Mouse (Mus musculus) megakaryocyte progenitor cell, adult 5-6 weeks (primary cell): ENCODE results near the gene Ern1. TPM values are rescaled to one million over a fixed set of nuclear protein-coding genes. Genes with fewer than 3 reads are reported as not detected.
A peak's percentile ranks its signal among the peaks of the same experiment; 100 is the strongest.
"Not testable (repeated sequence)": the region's sequence is repeated elsewhere in the genome, so short reads cannot be mapped to it uniquely, and the experiment has no call there.

Experiments
- ATAC-seq: replicated peaks from 2 replicates; pipeline ENCODE4 v1.8.0; 2016; ENCODE audit warnings: mild to moderate bottlenecking, moderate TSS enrichment, inconsistent platforms; ENCODE audit not compliant: poor library complexity
- total RNA-seq, 2 experiments: library from RNA; stranded (forward) in 1 of 2; stranded (reverse) in 1 of 2; fragments of 157-497, 149-512 nt in 1 of 2; fragments of 200-1000 nt in 1 of 2; gene quantifications; 2 replicates each; pipeline versions ENCODE4 v1.2.3 to v1.2.4; 2015 to 2017

Gene Ern1
- total RNA-seq, 2 experiments from 2014 or later, result 45.6 to 58.6 TPM

DNA sequence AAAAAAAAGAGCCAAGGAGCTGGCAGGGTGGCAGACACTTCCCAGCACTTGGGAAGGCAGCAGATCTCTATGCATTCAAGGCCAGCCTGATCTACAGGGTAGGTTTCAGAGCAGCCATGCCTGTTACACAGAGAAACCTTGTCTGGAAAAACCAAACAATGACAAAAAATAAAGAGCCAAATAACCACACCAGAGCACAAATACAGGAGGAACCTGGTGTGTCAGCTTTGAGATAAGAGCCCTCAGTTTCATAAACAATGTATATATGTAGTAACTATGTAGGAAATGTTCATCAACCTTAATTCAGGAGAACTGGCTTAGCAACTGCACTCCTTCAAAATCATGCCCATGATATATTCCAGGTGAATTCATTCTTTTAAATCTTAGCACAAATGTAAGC is 16.5 kb upstream of the Ern1 start:
- ATAC-seq, result no peak

DNA sequence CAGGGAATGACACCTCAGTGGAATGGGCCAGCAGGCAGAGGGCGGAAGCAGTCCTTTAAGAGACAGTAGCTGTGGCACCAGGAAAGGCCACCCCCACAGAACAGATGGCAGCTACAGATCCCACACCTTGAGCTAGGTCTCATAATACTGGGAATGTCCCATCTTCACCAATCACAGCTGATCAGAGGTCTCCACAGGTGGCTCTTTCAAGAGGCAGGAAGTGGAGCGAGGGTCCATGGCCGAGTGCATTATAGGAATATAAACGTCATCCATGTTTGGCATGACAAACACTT is 15.7 kb upstream of the Ern1 start:
- no peak for ATAC-seq

- no peak for ATAC-seq
Observed at GRCm38 (mm10) chr11:106502631-106503424, 15.2 kb upstream of the Ern1 start.

GRCm38 (mm10) chr11:106502159-106502505 is 14.5 kb upstream of the Ern1 start:
- ATAC-seq, result no peak

DNA sequence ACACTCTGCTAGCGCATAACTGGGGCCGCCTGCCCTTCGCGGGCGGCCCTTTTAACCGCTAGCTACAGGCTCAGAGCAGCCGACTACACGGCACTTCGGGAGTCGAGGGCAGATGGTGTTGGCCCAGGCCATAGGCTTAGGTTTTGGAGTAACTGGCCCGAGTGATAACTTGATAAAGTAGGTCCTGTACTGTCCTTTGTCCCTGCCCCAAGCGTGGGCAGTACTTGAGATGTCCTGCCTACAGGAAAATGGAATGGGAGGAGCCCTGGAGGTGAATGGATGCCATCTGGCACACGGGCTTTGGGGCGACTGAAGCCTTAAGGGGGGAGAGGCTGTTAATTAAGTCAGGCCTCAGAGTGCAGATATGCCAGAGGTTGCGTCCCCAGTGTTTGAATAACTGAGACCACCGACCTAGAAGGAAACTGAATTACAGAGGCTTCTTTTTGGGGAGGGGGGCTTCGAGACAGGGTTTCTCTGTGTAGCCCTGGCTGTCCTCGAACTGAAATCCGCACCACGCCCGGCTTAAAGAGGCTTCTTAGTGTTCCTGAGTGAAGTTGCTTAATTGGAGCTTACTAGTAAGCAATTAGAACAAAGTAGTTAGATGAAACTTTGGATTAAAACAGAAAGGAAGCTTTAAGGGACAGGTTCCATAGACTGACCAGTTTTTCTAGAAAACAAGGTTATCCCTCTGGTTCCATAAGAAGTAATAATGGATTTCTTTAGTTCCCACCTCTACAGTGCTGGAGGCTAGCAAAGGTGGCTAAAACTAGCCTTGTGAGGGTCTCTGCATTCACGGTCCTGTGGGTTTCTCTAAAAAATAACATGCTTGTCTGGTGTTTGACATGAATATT is 13.9 kb upstream of the Ern1 start:
- peak; percentile 39 for ATAC-seq

DNA sequence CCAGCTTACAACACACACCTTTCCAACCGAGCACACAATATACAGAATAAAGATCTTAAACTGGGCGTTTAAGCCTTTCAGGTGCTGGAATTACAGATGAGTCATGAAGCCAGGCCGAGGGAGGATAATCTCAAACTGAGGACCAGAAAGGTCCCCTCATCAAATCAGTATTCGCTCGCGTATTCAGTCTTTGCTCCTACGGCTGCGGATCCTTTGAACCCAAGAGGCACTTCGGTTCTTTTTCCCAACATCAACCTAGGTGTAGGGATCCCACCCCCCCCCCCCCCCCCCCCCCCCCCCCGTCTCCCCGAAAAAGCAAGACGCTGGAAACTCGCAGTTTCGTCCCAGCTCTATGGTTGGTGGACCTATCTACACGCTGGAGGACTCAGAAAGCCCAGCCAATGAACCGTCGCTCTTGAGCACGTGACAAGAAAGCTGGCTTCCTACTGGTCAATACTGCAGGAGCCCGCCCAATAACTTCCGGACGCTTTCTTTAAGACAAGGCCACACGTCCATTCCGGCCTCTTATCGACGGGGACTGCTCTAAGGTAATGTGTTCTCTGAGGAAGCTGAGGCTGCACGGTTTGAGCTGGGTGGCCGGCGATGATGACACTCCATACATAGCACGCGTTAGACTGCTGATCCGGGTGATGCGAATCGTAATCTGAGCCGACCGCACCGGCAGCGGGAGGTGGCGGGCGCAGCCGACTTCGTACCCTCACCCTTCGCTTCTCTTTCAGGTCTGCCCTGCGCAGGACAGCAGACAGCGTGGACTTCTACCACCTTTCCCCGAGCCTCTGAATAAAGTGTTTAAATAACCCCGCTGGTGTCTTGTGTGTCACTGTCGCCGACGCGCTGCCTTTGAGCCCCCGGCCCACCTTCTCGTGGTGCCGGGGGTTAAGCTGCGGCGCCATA is 13.0 kb upstream of the Ern1 start:
- ATAC-seq, result peak; percentile 85

GRCm38 (mm10) chr11:106498739-106499379 is 11.2 kb upstream of the Ern1 start:
- ATAC-seq, result no peak

GRCm38 (mm10) chr11:106497926-106498325 is 10.3 kb upstream of the Ern1 start:
- ATAC-seq, result no peak

GRCm38 (mm10) chr11:106497009-106497408 is 9.4 kb upstream of the Ern1 start:
- not testable (repeated sequence) for ATAC-seq

GRCm38 (mm10) chr11:106492984-106493669 is 5.5 kb upstream of the Ern1 start:
- ATAC-seq, result no peak

DNA sequence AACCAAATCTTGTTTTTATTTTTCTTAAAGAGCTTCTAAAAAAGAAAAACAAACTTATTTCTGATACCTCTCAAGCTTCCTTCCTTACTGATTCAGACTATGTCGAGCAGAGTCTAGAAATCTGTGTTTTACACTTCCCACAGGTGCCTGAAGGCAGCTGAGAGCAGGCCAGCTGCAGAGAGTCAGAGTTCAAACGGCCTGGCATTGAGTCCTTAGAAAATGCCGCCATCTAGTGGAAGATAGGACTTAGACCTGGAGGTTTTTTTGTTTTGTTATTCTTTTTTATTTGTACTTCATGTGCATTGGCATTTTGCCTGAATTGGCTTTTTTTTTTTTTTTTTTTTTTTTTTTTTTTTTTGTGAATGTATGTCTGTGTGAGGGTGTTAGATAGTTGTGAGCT is 3.7 kb upstream of the Ern1 start:
- peak; percentile 57 for ATAC-seq

DNA sequence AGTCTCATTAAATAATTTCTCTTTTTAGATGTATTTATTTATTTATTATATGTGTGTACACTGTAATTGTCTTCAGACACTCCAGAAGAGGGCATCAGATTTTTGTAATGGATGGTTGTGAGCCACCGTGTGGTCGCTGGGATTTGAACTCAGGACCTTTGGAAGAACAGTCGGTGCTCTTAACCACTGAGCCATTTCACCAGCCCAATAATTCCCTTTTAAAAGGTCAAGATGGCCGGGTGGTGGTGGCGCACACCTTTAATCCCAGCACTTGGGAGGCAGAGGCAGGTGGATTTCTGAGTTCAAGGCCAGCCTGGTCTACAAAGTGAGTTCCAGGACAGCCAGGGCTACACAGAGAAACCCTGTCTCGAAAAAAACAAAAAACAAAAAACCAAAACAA is 2.9 kb upstream of the Ern1 start:
- ATAC-seq, result not testable (repeated sequence)

DNA sequence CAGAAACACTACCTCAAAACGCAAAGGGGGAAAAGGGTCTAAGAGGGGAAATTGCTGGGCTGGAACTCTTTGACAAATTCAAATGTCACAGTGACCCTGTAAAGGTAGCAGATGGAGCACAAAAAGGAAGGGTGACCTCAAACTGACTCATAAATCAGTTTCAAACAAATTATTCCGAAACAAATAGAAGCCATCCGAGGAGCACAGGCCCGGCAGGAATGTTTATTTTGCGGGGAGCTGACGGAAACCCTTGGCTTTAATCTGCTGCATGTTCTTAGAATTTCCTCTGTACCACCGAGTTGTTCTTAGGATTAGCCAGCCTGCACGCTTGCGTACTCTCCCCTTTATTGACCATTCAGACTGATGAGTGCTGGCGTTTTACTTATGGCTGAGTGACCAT is 2.4 kb upstream of the Ern1 start:
- ATAC-seq, result no peak

GRCm38 (mm10) chr11:106489036-106489693 is 1.5 kb upstream of the Ern1 start:
- no peak for ATAC-seq

DNA sequence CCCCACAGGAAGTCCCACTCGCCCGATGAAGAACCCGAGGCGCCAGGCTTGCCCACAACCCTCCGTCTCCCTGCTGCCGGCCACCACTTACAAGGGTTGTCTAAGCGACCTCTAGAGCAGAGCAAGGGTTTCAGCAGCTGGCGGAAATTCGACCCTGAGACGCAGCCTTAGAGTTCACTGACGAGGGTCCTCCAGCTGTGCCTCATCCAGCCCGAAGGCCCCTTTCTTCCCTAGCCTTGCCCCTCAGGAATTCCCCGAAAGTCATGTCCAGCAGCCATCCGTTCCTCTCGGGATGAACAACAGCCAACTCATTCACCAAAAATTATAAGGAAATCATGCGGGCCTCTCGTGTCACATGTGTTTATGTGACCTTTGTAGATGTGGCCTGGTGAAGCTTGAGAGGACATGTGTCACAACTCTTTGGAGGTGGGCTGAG is 492 bp upstream of the Ern1 start:
- ATAC-seq, result peak; percentile 36

DNA sequence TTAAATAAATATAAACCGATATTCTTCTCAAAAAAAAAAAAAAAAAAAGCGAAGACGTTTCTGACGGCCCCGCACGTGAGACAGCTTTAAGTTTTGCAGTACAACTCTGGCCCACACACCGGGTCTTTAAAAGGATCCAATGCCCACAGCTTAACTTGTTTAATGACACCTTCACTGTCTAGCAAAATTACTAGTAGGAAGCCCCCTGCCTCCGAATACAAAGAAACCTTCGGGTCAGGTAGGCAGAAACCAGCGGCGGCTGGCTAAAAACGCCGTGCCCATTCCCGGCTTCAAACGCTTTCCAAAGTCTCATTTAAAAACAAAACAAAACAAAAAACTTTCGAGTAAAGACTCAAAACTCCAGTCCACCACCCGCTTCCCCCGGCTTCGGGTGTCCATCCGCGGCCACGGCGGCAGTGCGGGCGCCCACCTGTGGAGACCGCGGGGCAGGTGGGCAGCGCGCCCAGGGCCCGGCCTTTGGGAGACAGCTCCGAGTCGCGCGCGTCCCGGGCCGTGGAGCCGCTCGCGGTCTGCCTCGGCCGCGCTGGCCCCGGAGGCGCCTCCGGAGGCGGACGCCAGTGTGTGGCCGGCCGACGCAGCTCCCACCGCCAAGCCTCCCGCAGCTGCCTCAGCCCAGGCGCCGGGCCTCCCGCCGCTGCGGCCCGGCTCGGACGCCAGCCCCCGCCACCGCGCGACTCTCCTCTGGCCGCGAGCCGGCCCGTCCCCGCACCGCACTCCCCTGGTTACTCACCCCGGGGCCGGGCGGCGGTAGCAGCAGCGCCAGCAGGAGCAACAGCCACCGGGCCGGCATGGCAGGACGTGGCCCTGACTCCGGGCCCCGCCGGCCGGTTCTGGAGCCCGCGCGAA is 553 bp downstream of the Ern1 start:
- ATAC-seq, result 0 out of 2 replicates have a peak, but pooled peaks have one; percentile 2

GRCm38 (mm10) chr11:106486042-106486865 is 1.4 kb downstream of the Ern1 start:
- no peak for ATAC-seq

GRCm38 (mm10) chr11:106485611-106486010 is 2.0 kb downstream of the Ern1 start:
- ATAC-seq, result no peak
